Mouse (Mus musculus) liver, postnatal 0 days (tissue): ENCODE measurements at regions not wholly inside any gene's neighbourhood (a gene's known extent, or its start where the extent isn't known, plus 50 kb on each side); places are given as distances from the start of the nearest gene placed in this dataset.

Source experiments
- ATAC-seq: fragments of 200-750 bp; cut with Nextera tagmentation; 2 replicates; pipeline ENCODE4 v1.8.0; 2017; ENCODE audit warnings: mild to moderate bottlenecking, moderate library complexity
- DNase-seq: peaks from one replicate; pipeline ENCODE4 v3.0.0-alpha.2; 2016
- H3K27ac ChIP-seq: fragments of 300-500 bp; sonication (generic); 2 replicates; pipeline ENCODE4 v1.5.1; 2014; ENCODE audit warnings: antibody characterized with exemption, moderate library complexity, mild to moderate bottlenecking, low read depth
- H3K27me3 ChIP-seq: fragments of 300-500 bp; sonication (generic); 2 replicates; pipeline ENCODE4 v1.6.1; 2014; ENCODE audit warnings: low read length, control low read depth, mixed read lengths; ENCODE audit not compliant: insufficient read depth
- H3K36me3 ChIP-seq: fragments of 300-500 bp; sonication (generic); replicated peaks from 2 replicates; pipeline ENCODE4 v1.6.1; 2014; ENCODE audit warnings: mild to moderate bottlenecking, control low read depth, low read length, moderate library complexity, mixed read lengths; ENCODE audit not compliant: insufficient read depth
- H3K4me1 ChIP-seq: fragments of 300-500 bp; sonication (generic); 2 replicates; pipeline ENCODE4 v1.6.1; 2014; ENCODE audit warnings: antibody characterized with exemption, mild to moderate bottlenecking, control low read depth; ENCODE audit not compliant: insufficient read depth
- H3K4me2 ChIP-seq: fragments of 300-500 bp; sonication (generic); 2 replicates; pipeline ENCODE4 v1.6.1; 2014; ENCODE audit warnings: low read depth, mild to moderate bottlenecking, low read length, moderate library complexity, mixed read lengths
- H3K4me3 ChIP-seq: fragments of 300-500 bp; sonication (generic); 2 replicates; pipeline ENCODE4 v1.5.1; 2014; ENCODE audit warnings: low read depth, low read length
- H3K9ac ChIP-seq: fragments of 300-500 bp; sonication (generic); replicated peaks from 2 replicates; pipeline ENCODE4 v1.6.1; 2014; ENCODE audit warnings: mild to moderate bottlenecking, moderate library complexity
- H3K9me3 ChIP-seq: fragments of 300-500 bp; sonication (generic); 2 replicates; pipeline ENCODE4 v1.6.1; 2016; ENCODE audit warnings: mild to moderate bottlenecking, control low read depth, low read length, mixed read lengths
- CTCF ChIP-seq: sonication (generic); IDR thresholded peaks from 2 replicates; pipeline ENCODE4 v1.5.1; 2016; ENCODE audit warnings: antibody characterized with exemption, low read depth
- EP300 ChIP-seq: IDR thresholded peaks from 2 replicates; pipeline ENCODE4 v1.6.1; 2016; ENCODE audit warnings: antibody characterized with exemption, low read depth, mild to moderate bottlenecking
- WGBS: fragments of 180-500 bp; shearing (Covaris S2); extraction: QIAGEN DNeasy Blood & Tissue Kit; methylation state at CpG from one replicate; pipeline ENCODE4 v1.1.7; 2014; ENCODE audit not compliant: insufficient replicate concordance; 5-methylcytosine and 5-hydroxymethylcytosine counted together

- 69% methylated on average over 6 of the region's 6 CpGs for WGBS
- no peak overlapping the region for H3K27ac ChIP-seq
- H3K9ac ChIP-seq = no peak overlapping the region
- no peaks in the 10 kb centered on the region for H3K4me1 ChIP-seq
- no peaks in the 10 kb centered on the region for H3K36me3 ChIP-seq
- DNase-seq = no peak
- TF ChIP-seq CTCF (no peak), EP300 (no peak)
- no peak overlapping the region for H3K4me2 ChIP-seq
- H3K9me3 ChIP-seq = no peaks in the 10 kb centered on the region
- H3K27me3 ChIP-seq = peaks cover 6% of the 10 kb centered on the region; the same call in 1 of the 2 replicates
- no peak for ATAC-seq
- no peak overlapping the region for H3K4me3 ChIP-seq
Measured at GRCm38 (mm10) chrX:11705851-11706557, 378.4 kb downstream of the H2al1j start.

- no peak overlapping the region for H3K4me2 ChIP-seq
- no peak overlapping the region for H3K27ac ChIP-seq
- no peak for TF ChIP-seq EP300
- TF ChIP-seq CTCF = no peak
- no peak overlapping the region for H3K4me3 ChIP-seq
- DNase-seq = no peak
- peaks cover 6% of the 10 kb centered on the region; the same call in 1 of the 2 replicates for H3K27me3 ChIP-seq
- no peaks in the 10 kb centered on the region for H3K36me3 ChIP-seq
- no peak for ATAC-seq
- H3K9me3 ChIP-seq = no peaks in the 10 kb centered on the region
- no peaks in the 10 kb centered on the region for H3K4me1 ChIP-seq
- no peak overlapping the region for H3K9ac ChIP-seq
- WGBS = 79% methylated on average over 6 of the region's 6 CpGs
Measured at GRCm38 (mm10) chrX:11707330-11707729, 379.7 kb downstream of the H2al1j start.

- no peaks in the 10 kb centered on the region for H3K36me3 ChIP-seq
- TF ChIP-seq CTCF = no peak
- no peak for TF ChIP-seq EP300
- DNase-seq (no peak), ATAC-seq (no peak)
- H3K4me3 ChIP-seq = no peak overlapping the region
- WGBS = 63% methylated on average over 6 of the region's 6 CpGs
- peaks cover 6% of the 10 kb centered on the region; the same call in 1 of the 2 replicates for H3K27me3 ChIP-seq
- H3K9ac ChIP-seq = no peak overlapping the region
- no peaks in the 10 kb centered on the region for H3K9me3 ChIP-seq
- H3K4me1 ChIP-seq = no peaks in the 10 kb centered on the region
- H3K4me2 ChIP-seq = no peak overlapping the region
- H3K27ac ChIP-seq = no peak overlapping the region
Measured at GRCm38 (mm10) chrX:11708325-11708724, 380.7 kb downstream of the H2al1j start.

- no peak overlapping the region for H3K4me2 ChIP-seq
- H3K9ac ChIP-seq = no peak overlapping the region
- H3K4me1 ChIP-seq = no peaks in the 10 kb centered on the region
Measured at GRCm38 (mm10) chrX:11709326-11709725, 381.7 kb downstream of the H2al1j start.

GRCm38 (mm10) chrX:11713423-11713822 lies 385.8 kb downstream of the H2al1j start:
- whole genome bisulfite sequencing = 80% methylated on average over 3 of the region's 3 CpGs
- no peaks in the 10 kb centered on the region for H3K4me1 ChIP-seq
- H3K27me3 ChIP-seq = no peaks in the 10 kb centered on the region
- TF ChIP-seq CTCF (no peak), EP300 (no peak)
- no peak overlapping the region for H3K27ac ChIP-seq
- no peak for ATAC-seq
- no peak overlapping the region for H3K4me3 ChIP-seq
- H3K36me3 ChIP-seq = no peaks in the 10 kb centered on the region
- no peak for DNase-seq
- H3K4me2 ChIP-seq = no peak overlapping the region
- no peak overlapping the region for H3K9ac ChIP-seq
- H3K9me3 ChIP-seq = no peaks in the 10 kb centered on the region

More at GRCm38 (mm10) chrX:11709326-11709725, 381.7 kb downstream of the H2al1j start:
- Histone ChIP-seq H3K4me3 (no peak overlapping the region), H3K27ac (no peak overlapping the region), H3K27me3 (peaks cover 6% of the 10 kb centered on the region; the same call in 1 of the 2 replicates), H3K36me3 (no peaks in the 10 kb centered on the region), H3K9me3 (no peaks in the 10 kb centered on the region)
- 69% methylated on average over 4 of the region's 4 CpGs for WGBS
- TF ChIP-seq CTCF (no peak), EP300 (no peak)
- no peak for DNase-seq
- no peak for ATAC-seq

- H3K36me3 ChIP-seq = no peaks in the 10 kb centered on the region
- H3K27ac ChIP-seq = no peak overlapping the region
- no peak overlapping the region for H3K9ac ChIP-seq
- H3K27me3 ChIP-seq = no peaks in the 10 kb centered on the region
- DNase-seq (no peak), ATAC-seq (no peak)
- no peak for TF ChIP-seq EP300
- no peak for TF ChIP-seq CTCF
- no peak overlapping the region for H3K4me3 ChIP-seq
- H3K4me1 ChIP-seq = no peaks in the 10 kb centered on the region
- no peak overlapping the region for H3K4me2 ChIP-seq
- 53% methylated on average over 8 of the region's 8 CpGs for WGBS
- H3K9me3 ChIP-seq = no peaks in the 10 kb centered on the region
Measured at GRCm38 (mm10) chrX:11716773-11717172, 389.2 kb downstream of the H2al1j start.

GRCm38 (mm10) chrX:11718778-11719177 lies 391.2 kb downstream of the H2al1j start:
- WGBS = 49% methylated on average over 2 of the region's 2 CpGs
- no peak for DNase-seq
- TF ChIP-seq EP300 = no peak
- no peak for TF ChIP-seq CTCF
- Histone ChIP-seq H3K27ac (no peak overlapping the region), H3K4me1 (no peaks in the 10 kb centered on the region), H3K4me3 (no peak overlapping the region), H3K4me2 (no peak overlapping the region), H3K9me3 (no peaks in the 10 kb centered on the region), H3K27me3 (no peaks in the 10 kb centered on the region), H3K36me3 (no peaks in the 10 kb centered on the region), H3K9ac (no peak overlapping the region)
- no peak for ATAC-seq
